Mouse (Mus musculus) kidney, adult 2 months (tissue): Measurements from ENCODE around the gene Nek11.

Experiments used
- CTCF ChIP-seq: fragments of 200-500 bp; conservative IDR thresholded peaks from 2 replicates; pipeline ENCODE4 v1.5.1; 2011; ENCODE audit warnings: low read depth, mild to moderate bottlenecking, control low read depth, low read length, moderate library complexity, mixed read lengths; ENCODE audit not compliant: insufficient read depth, insufficient read length
- POLR2A ChIP-seq: fragments of 200-500 bp; IDR thresholded peaks from one replicate; pipeline ENCODE4 v1.6.1; 2011; ENCODE audit warnings: low read depth, low read length, control low read depth

- no peak for TF ChIP-seq CTCF
- no peak for TF ChIP-seq POLR2A
Observed at GRCm38 (mm10) chr9:105408549-105408948, 13.2 kb upstream of the Nek11 start.
